Mouse (Mus musculus) heart, adult 2 months (tissue): Measurements from ENCODE around the gene Lrrc74a. TPM values are rescaled to one million over a fixed set of nuclear protein-coding genes. Genes with fewer than 3 reads are reported as not detected.

Experiments used
- DNase-seq, 2 experiments: peaks; one replicate each; pipeline ENCODE4 v3.0.0; 2021
- H3K27ac ChIP-seq: fragments of 200-600 bp; 2 replicates; pipeline ENCODE4 v1.8.1; 2022
- H3K27me3 ChIP-seq: fragments of 200-500 bp; 2 replicates; pipeline ENCODE4 v1.6.1; 2012; ENCODE audit warnings: mild to moderate bottlenecking, low read length, inconsistent platforms, mixed read lengths; ENCODE audit not compliant: control insufficient read depth, insufficient read depth
- H3K36me3 ChIP-seq: fragments of 200-500 bp; 2 replicates; pipeline ENCODE4 v1.6.1; 2012; ENCODE audit warnings: low read length, inconsistent platforms; ENCODE audit not compliant: control insufficient read depth, insufficient read depth
- H3K4me1 ChIP-seq: fragments of 200-500 bp; 2 replicates; pipeline ENCODE4 v1.6.1; 2011; ENCODE audit warnings: low read length; ENCODE audit not compliant: control insufficient read depth, insufficient read depth
- H3K4me3 ChIP-seq: fragments of 200-600 bp; 2 replicates; pipeline ENCODE4 v1.8.1; 2022
- H3K79me2 ChIP-seq: fragments of 200-500 bp; replicated peaks from 2 replicates; pipeline ENCODE4 v1.6.1; 2012; ENCODE audit warnings: mild to moderate bottlenecking, inconsistent platforms, low read length, moderate library complexity, mixed read lengths; ENCODE audit not compliant: control insufficient read depth, insufficient read depth
- H3K9ac ChIP-seq: fragments of 200-500 bp; 2 replicates; pipeline ENCODE4 v1.6.1; 2012; ENCODE audit warnings: low read depth, mild to moderate bottlenecking, control low read depth, inconsistent platforms, low read length, mixed read lengths
- CTCF ChIP-seq: fragments of 200-600 bp; IDR thresholded peaks from 2 replicates; pipeline ENCODE4 v1.8.1; 2022; ENCODE audit warnings: antibody characterized with exemption, mild to moderate bottlenecking, moderate library complexity
- EP300 ChIP-seq: fragments of 200-500 bp; IDR thresholded peaks from 2 replicates; pipeline ENCODE4 v1.6.1; 2011; ENCODE audit warnings: low read depth, low read length, control low read depth; ENCODE audit not compliant: insufficient read depth
- POLR2A ChIP-seq: fragments of 200-500 bp; IDR thresholded peaks from 2 replicates; pipeline ENCODE4 v1.6.1; 2011; ENCODE audit warnings: mild to moderate bottlenecking, low read depth, low read length, control low read depth; ENCODE audit not compliant: insufficient read depth
- WGBS: fragments of 180-500 bp; shearing (Covaris S2); methylation state at CpG from one replicate; pipeline ENCODE4 v1.1.7; 2018; 5-methylcytosine and 5-hydroxymethylcytosine counted together
- intact Hi-C: fragments of 180-260 bp; cut with DNase I; formaldehyde crosslinking; loops from one replicate; pipeline ENCODE4 v1.15.1; 2025
- long read RNA-seq: library from polyadenylated mRNA; stranded (forward); transcript quantifications from one replicate; pipeline ENCODE4 v2.0.0, GENCODE M21; 2021
- polyA plus RNA-seq: library from polyadenylated mRNA; depleted of rRNA; stranded (reverse); fragments of >200 nt; gene quantifications from 2 replicates; pipeline ENCODE4 v1.2.3, GENCODE M21; 2012; rRNA removed
- total RNA-seq, 2 experiments: library from RNA; stranded (reverse); gene quantifications; 2 replicates each; pipeline ENCODE4 v1.2.3; 2021

The Lrrc74a gene
- total RNA-seq (not detected), polyA plus RNA-seq (not detected in 2 replicates)
- long read RNA-seq: 0 reads

DNA sequence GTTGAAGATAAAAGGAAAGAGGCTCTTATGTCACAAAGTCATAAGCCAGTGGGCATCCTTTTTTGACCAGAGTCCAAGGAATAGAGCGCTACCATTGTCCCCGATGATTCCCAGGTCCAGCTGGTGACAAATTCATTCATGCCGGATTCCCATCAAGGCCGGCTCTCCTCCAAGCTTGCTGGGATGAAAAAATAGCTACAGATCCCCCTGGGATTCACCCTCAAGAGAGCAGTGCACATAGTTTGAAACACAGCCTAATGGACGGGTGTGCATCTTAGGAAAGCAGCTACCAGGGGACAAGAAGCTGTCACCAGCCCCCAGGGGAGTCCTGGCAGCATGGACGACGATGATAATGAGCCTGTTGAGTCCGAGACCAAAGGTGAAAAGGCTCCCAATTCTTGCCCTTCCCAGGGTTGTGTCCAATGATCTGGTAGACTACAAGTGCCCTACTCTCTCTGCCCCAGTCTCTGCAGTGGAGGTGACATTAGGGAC, at the start of gene Lrrc74a:
Lrrc74a (plus strand) TSS at position 51 of the 492 bp plus-strand sequence.
- whole genome bisulfite sequencing: 66% methylated on average over 8 of the region's 8 CpGs
- no peaks in the 10 kb centered on the region for H3K36me3 ChIP-seq
- H3K4me3 ChIP-seq: no peak within 1 kb of the TSS
- no peaks in the 10 kb centered on the region for H3K79me2 ChIP-seq
- intact Hi-C loops: no loop called here
- peak; percentile 21 to 30 for DNase-seq
- H3K4me1 ChIP-seq: no peaks in the 10 kb centered on the region
- no peak within 1 kb of the TSS for H3K27ac ChIP-seq
- TF ChIP-seq POLR2A (no peak), EP300 (no peak), CTCF (no peak)
- H3K9ac ChIP-seq: no peak within 1 kb of the TSS
- H3K27me3 ChIP-seq: no peaks in the 10 kb centered on the region

GRCm38 (mm10) chr12:86685275-86685674, 48.9 kb upstream of the Lrrc74a start:
- 60% methylated on average over 9 of the region's 9 CpGs for WGBS
- no peak for DNase-seq
- peaks cover 29% of the 10 kb centered on the region for H3K4me1 ChIP-seq

GRCm38 (mm10) chr12:86686551-86687330, 47.4 kb upstream of the Lrrc74a start:
- Histone ChIP-seq H3K4me1 (peaks cover 28% of the 10 kb centered on the region), H3K4me3 (no peak overlapping the region), H3K9ac (no peak overlapping the region), H3K79me2 (no peaks in the 10 kb centered on the region), H3K27ac (peak overlapping the region; percentile 66), H3K27me3 (no peaks in the 10 kb centered on the region), H3K36me3 (no peaks in the 10 kb centered on the region)
- intact Hi-C loops: loop anchor here (5.0 kb wide), 1 partner anchor 34 kb away; no protein-coding TSS in a partner anchor
- peak in 1 of 2 experiments; percentile 41 for DNase-seq
- TF ChIP-seq POLR2A (no peak), CTCF (no peak), EP300 (no peak)
- WGBS: 32% methylated on average over 13 of the region's 13 CpGs

More at GRCm38 (mm10) chr12:86685275-86685674, 48.9 kb upstream of the Lrrc74a start:
- H3K27ac ChIP-seq: no peak overlapping the region
- TF ChIP-seq EP300: no peak
- TF ChIP-seq POLR2A: no peak
- TF ChIP-seq CTCF: no peak
- no peaks in the 10 kb centered on the region for H3K79me2 ChIP-seq
- intact Hi-C loops: loop anchor here (5.0 kb wide), 1 partner anchor 33 kb away; no protein-coding TSS in a partner anchor
- H3K27me3 ChIP-seq: no peaks in the 10 kb centered on the region
- no peak overlapping the region for H3K4me3 ChIP-seq
- no peak overlapping the region for H3K9ac ChIP-seq
- H3K36me3 ChIP-seq: no peaks in the 10 kb centered on the region

GRCm38 (mm10) chr12:86687445-86687955, 46.7 kb upstream of the Lrrc74a start:
- no peak overlapping the region for H3K4me3 ChIP-seq
- TF ChIP-seq EP300 (0 out of 2 replicates have a peak, but pooled peaks have one; percentile 48), CTCF (no peak)
- 49% methylated on average over 4 of the region's 4 CpGs for WGBS
- peak overlapping the region; percentile 66 for H3K27ac ChIP-seq
- H3K27me3 ChIP-seq: no peaks in the 10 kb centered on the region
- H3K4me1 ChIP-seq: peaks cover 27% of the 10 kb centered on the region
- no peaks in the 10 kb centered on the region for H3K79me2 ChIP-seq
- H3K36me3 ChIP-seq: no peaks in the 10 kb centered on the region
- DNase-seq: no peak
- intact Hi-C loops: loop anchor here (5.0 kb wide), 1 partner anchor 35 kb away; no protein-coding TSS in a partner anchor
- H3K9ac ChIP-seq: no peak overlapping the region

DNA sequence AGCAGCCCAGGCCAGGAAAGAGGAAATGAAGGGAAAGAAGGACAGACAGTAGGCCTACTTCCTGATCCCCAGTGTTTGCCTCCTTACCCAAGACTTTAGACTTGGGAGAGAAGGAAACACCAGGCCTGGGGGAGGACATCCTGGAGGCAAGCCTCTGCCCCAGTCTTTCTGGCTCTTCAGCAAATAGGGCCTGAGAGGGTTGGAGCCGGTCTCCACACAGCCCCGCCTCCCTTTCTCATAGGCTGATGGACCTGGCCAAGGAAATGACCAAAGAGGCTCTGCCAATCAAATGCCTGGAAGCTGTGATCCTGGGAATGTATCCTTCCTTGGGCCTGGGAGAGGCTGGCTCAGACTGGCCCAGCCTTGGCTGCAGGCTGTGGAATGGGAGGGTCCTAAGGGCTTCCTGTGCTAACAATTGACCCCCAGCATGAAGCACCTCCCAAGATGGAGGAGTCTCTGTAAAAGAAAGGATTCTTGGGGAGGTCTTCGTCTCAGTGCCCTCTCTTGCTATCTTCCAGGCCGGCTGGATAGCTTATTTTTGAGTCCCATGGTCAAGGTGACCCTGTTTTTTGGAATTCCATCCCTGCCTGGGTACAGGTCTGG, 46.1 kb upstream of the Lrrc74a start:
- no peaks in the 10 kb centered on the region for H3K36me3 ChIP-seq
- no peaks in the 10 kb centered on the region for H3K27me3 ChIP-seq
- peak overlapping the region; percentile 66 for H3K27ac ChIP-seq
- peak; percentile 48 to 49 for DNase-seq
- H3K4me1 ChIP-seq: peaks cover 26% of the 10 kb centered on the region
- H3K4me3 ChIP-seq: no peak overlapping the region
- intact Hi-C loops: loop anchor here (5.0 kb wide), 1 partner anchor 36 kb away; no protein-coding TSS in a partner anchor
- WGBS: 55% methylated on average over 4 of the region's 4 CpGs
- TF ChIP-seq CTCF (no peak), POLR2A (no peak), EP300 (no peak)
- H3K9ac ChIP-seq: no peak overlapping the region
- no peaks in the 10 kb centered on the region for H3K79me2 ChIP-seq
